Mouse (Mus musculus) G1E (cell line): ENCODE measurements around the gene Rab11fip5.

Experiments used
- CTCF ChIP-seq: IDR thresholded peaks from 2 replicates; pipeline ENCODE4 v1.5.1; 2012; ENCODE audit warnings: low read depth, low read length, inconsistent platforms, mixed read lengths
- GATA1 ChIP-seq: IDR thresholded peaks from 2 replicates; pipeline ENCODE4 v1.6.1; 2012; ENCODE audit warnings: borderline replicate concordance, low read length, inconsistent platforms, mixed read lengths
- POLR2AphosphoS5 ChIP-seq: IDR thresholded peaks from 2 replicates; pipeline ENCODE4 v1.6.1; 2012; ENCODE audit warnings: low read depth, low read length, inconsistent platforms; ENCODE audit not compliant: insufficient replicate concordance

- TF ChIP-seq CTCF (no peak), POLR2AphosphoS5 (no peak), GATA1 (no peak)
These were observed 34.6 kb upstream of the Rab11fip5 start for GRCm38 (mm10) chr6:85409003-85409402.
